Mouse (Mus musculus) hindbrain, embryonic 13.5 days (tissue): ENCODE measurements at regions not wholly inside any gene's neighbourhood (a gene's known extent, or its start where the extent isn't known, plus 50 kb on each side); places are given as distances from the start of the nearest gene placed in this dataset.
"Not testable (repeated sequence)": the region's sequence is repeated elsewhere in the genome, so short reads cannot be mapped to it uniquely, and the experiment has no call there.

Source experiments
- ATAC-seq: fragments of 200-750 bp; cut with Nextera tagmentation; 2 replicates; pipeline ENCODE4 v1.8.0; 2017; ENCODE audit warnings: moderate TSS enrichment; ENCODE audit not compliant: low FRiP score
- H3K27ac ChIP-seq: fragments of 300-500 bp; sonication (generic); 2 replicates; pipeline ENCODE4 v1.5.1; 2015; ENCODE audit warnings: inconsistent platforms, mild to moderate bottlenecking, moderate library complexity
- H3K27me3 ChIP-seq: fragments of 300-500 bp; sonication (generic); 2 replicates; pipeline ENCODE4 v1.6.1; 2015; ENCODE audit warnings: mild to moderate bottlenecking, inconsistent platforms
- H3K36me3 ChIP-seq: fragments of 300-500 bp; sonication (generic); 2 replicates; pipeline ENCODE4 v1.6.1; 2015; ENCODE audit warnings: mild to moderate bottlenecking, inconsistent platforms
- H3K4me1 ChIP-seq: fragments of 300-500 bp; sonication (generic); replicated peaks from 2 replicates; pipeline ENCODE4 v1.6.1; 2015; ENCODE audit warnings: inconsistent platforms
- H3K4me2 ChIP-seq: fragments of 300-500 bp; sonication (generic); 2 replicates; pipeline ENCODE4 v1.6.1; 2015; ENCODE audit warnings: inconsistent platforms, mild to moderate bottlenecking, moderate library complexity
- H3K4me3 ChIP-seq: fragments of 300-500 bp; sonication (generic); 2 replicates; pipeline ENCODE4 v1.5.1; 2015; ENCODE audit warnings: mild to moderate bottlenecking, inconsistent platforms
- H3K9ac ChIP-seq: fragments of 300-500 bp; sonication (generic); 2 replicates; pipeline ENCODE4 v1.6.1; 2015; ENCODE audit warnings: mild to moderate bottlenecking, inconsistent platforms
- H3K9me3 ChIP-seq: fragments of 300-500 bp; sonication (generic); 2 replicates; pipeline ENCODE4 v1.6.1; 2016; ENCODE audit warnings: inconsistent platforms
- WGBS: fragments of 180-500 bp; shearing (Covaris S2); methylation state at CpG from one replicate; pipeline ENCODE4 v1.1.7; 2015; 5-methylcytosine and 5-hydroxymethylcytosine counted together

DNA sequence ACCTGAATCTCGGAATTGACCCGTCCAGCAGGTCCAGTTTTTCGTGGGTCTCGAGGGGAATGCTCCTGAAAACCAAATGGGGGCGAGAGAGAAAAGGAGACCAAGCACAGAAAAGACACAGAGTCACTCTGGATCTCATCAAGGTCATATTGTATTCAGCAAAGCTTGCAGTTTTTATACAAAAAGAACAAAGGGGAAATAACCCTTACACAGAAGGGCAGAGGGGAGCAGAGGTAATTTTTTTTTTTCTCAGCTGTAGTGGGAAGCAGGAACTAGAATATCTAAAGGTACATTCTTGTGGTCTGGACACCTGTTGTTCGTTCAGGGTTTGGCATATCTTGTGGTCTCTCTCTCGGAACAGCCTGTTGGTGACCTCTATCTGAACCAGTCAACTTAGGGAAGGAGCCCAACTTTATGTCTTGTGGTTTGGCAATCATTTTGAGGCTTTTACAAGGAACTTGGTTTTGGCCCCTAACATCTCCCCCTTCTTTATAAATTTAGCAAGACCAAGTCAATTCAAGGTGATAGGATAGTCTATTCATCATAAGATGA lies 1645.9 kb upstream of the Cdh9 start:
- no peaks in the 10 kb centered on the region for H3K27me3 ChIP-seq
- no peak overlapping the region for H3K4me2 ChIP-seq
- ATAC-seq, result no peak
- H3K4me1 ChIP-seq, result no peaks in the 10 kb centered on the region
- H3K4me3 ChIP-seq, result no peak overlapping the region
- no peaks in the 10 kb centered on the region for H3K36me3 ChIP-seq
- peaks cover 15% of the 10 kb centered on the region for H3K9me3 ChIP-seq
- WGBS, result 87% methylated on average over 7 of the region's 7 CpGs
- H3K27ac ChIP-seq, result no peak overlapping the region
- no peak overlapping the region for H3K9ac ChIP-seq

DNA sequence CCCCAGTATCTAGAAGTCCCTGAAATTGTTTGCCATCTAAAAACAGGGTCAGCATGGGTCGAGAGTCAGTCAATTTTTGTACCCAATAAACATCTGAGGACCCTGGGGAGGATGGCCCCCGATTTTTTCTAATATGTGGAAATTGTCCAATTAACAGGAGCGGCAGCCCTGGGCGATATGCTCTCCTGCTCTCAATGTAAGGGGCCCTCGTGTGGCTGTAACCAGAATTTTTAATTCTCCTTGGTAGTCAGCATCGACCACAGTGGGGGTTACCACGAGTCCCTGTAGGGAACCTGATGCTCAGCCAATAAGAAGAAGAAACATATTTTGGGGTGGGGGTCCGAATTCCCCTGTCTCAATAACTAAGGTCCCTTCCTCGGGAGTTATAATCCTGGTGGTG lies 1639.9 kb upstream of the Cdh9 start:
- not testable (repeated sequence) for H3K27ac ChIP-seq, ATAC-seq, H3K9me3 ChIP-seq, H3K4me2 ChIP-seq, H3K4me3 ChIP-seq, H3K4me1 ChIP-seq, H3K36me3 ChIP-seq, H3K27me3 ChIP-seq, H3K9ac ChIP-seq
- WGBS, result 84% methylated on average over 9 of the region's 9 CpGs

DNA sequence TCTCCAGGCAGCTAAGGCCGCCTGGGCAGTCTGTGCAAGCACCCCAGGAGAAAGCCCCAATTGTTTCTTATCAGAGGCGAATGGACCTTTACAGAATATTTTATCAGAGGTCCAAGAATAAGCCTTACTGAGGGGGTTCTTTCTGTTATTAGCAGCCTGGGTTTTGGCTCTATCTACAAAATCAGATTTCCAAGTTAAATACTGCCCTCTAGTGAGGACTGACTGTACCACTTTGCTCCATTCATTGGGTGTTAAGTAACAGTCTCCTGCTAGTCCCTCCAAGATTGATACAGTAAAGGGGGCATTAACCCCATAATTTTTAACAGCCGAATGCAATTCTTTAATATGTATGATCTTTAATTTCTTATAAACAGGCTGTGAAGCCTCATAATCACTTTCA lies 1638.8 kb upstream of the Cdh9 start:
- not testable (repeated sequence) for H3K4me3 ChIP-seq, H3K4me1 ChIP-seq, H3K9me3 ChIP-seq, H3K36me3 ChIP-seq, ATAC-seq, H3K27ac ChIP-seq, H3K9ac ChIP-seq, H3K4me2 ChIP-seq, H3K27me3 ChIP-seq
- 84% methylated on average over 3 of the region's 3 CpGs for WGBS

DNA sequence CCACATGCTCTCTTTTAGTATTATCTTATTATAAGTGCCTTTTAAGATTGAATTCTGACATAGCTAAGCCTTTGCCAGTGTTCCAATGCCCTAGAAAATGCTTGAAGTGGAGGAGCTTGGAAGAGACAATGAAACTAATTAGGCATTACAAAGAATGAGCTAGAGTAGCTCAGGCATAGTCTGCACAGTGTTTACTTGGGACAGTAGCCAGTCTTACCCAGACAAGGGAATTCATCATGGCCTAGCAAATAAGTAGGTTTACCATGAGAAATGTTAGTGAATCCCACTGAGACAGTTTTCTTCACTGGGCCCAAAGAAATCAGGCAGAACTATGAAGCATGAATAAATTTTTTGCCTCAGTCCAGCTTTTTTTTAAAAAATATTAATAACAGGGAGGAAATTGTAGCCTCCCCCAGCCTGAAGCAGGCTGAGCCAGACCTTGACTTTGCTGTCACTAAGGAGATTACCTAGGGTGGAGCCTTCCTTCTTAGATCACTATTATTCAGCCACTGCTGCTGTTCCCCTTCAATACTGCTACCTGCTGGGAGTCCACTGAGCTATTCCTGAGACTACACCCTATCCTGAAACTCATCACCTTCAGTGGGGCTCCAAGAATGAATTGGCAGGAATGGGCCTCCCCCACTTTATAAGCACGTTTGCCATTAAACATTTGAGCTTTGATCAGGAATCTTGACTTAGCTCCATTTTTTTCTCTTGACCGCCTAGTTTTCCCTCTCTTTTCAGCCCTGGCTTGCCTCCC lies 1636.8 kb upstream of the Cdh9 start:
- H3K9ac ChIP-seq, result no peak overlapping the region
- no peak overlapping the region for H3K4me2 ChIP-seq
- no peak for ATAC-seq
- H3K27ac ChIP-seq, result no peak overlapping the region
- H3K4me1 ChIP-seq, result no peaks in the 10 kb centered on the region
- H3K4me3 ChIP-seq, result no peak overlapping the region
- H3K9me3 ChIP-seq, result no peaks in the 10 kb centered on the region
- 81% methylated on average over 2 of the region's 2 CpGs for WGBS
- H3K27me3 ChIP-seq, result no peaks in the 10 kb centered on the region
- no peaks in the 10 kb centered on the region for H3K36me3 ChIP-seq

DNA sequence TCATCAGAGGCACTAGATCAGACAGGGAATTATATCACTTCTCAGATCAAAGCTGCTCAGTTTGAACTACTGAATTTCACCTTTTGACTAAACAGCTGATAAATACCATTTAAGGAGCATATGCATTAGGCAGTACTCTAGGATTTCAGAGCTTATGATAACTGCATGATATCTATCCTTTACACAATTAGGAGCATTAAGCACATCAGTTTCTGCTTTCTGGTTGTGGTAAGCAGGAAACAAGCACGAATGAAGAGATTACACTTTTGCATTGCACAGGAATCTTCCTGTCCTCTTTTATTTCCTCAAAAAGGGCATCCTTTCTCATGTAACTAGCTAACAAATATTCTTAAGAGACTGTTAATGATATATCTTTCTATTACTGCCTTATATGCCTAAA lies 1631.2 kb upstream of the Cdh9 start:
- ATAC-seq, result no peak
- WGBS, result 88% methylated on average over 1 of the region's 1 CpGs
- no peak overlapping the region for H3K27ac ChIP-seq
- H3K4me1 ChIP-seq, result no peaks in the 10 kb centered on the region
- no peaks in the 10 kb centered on the region for H3K27me3 ChIP-seq
- H3K9ac ChIP-seq, result no peak overlapping the region
- H3K4me3 ChIP-seq, result no peak overlapping the region
- no peak overlapping the region for H3K4me2 ChIP-seq
- no peaks in the 10 kb centered on the region for H3K9me3 ChIP-seq
- H3K36me3 ChIP-seq, result no peaks in the 10 kb centered on the region

DNA sequence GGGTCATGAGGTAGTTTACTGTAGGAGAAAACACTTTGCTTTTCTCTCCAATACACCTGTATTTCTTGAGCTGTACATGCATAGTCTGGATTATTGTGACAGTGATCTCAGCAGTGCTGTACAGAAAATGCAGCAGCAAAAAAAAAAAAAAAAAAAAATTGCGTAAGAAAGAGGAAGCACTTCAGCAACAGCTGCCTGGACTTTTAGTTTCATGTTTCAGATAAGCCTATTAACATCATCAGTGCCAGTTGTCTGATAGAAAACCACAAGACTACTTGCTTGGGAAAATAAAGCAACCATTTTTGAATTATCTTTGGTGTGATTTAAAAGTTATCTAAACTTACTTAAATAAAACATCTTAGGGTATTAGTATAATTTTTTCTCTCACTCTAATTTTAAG lies 1626.4 kb upstream of the Cdh9 start:
- Histone ChIP-seq H3K4me1 (no peaks in the 10 kb centered on the region), H3K4me3 (no peak overlapping the region), H3K9ac (no peak overlapping the region), H3K36me3 (no peaks in the 10 kb centered on the region), H3K4me2 (no peak overlapping the region), H3K27me3 (no peaks in the 10 kb centered on the region), H3K9me3 (no peaks in the 10 kb centered on the region), H3K27ac (no peak overlapping the region)
- 89% methylated on average over 1 of the region's 1 CpGs for whole genome bisulfite sequencing
- no peak for ATAC-seq

DNA sequence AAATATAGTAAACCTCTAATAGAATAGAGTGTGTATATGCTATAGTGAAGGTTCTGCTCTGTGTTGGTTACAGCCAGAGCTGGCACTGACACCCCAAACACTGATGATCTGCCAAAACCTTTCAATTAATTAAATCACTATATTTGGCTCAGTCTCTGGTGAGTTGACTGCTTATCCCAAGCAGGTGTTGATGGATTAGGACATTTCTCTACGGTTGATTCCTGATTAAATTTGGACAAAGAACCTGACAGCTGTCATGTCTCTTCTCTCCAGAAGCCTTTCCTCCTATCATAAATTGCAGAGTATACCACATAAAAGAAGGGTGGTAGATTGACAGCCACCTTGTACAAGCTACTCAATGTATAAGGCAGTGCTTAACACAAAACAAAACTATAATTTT lies 1608.4 kb upstream of the Cdh9 start:
- no peaks in the 10 kb centered on the region for H3K36me3 ChIP-seq
- WGBS, result 65% methylated on average over 1 of the region's 1 CpGs
- no peak overlapping the region for H3K27ac ChIP-seq
- H3K4me1 ChIP-seq, result no peaks in the 10 kb centered on the region
- H3K9me3 ChIP-seq, result no peaks in the 10 kb centered on the region
- no peak overlapping the region for H3K9ac ChIP-seq
- peak; percentile 52; the same call in 1 of the 2 replicates for ATAC-seq
- no peak overlapping the region for H3K4me2 ChIP-seq
- no peak overlapping the region for H3K4me3 ChIP-seq
- no peaks in the 10 kb centered on the region for H3K27me3 ChIP-seq

DNA sequence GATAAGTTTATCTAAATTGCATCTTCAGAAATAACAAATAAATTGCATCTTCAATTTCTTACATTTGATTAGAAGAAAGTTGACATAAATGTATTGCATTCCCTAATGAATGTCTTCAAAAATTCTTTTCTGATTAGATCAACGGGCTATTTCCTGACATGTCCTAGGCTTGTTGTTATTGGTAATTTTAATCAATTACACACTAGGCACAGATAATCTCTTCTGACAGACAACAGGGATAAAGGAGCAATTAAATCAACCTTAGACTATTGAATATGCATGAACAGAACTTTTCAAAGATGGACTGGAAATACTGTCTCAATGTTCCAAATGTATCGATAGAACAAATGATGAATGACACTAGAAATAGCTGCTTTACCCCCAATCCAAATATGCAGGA lies 1579.8 kb upstream of the Cdh9 start:
- no peak overlapping the region for H3K27ac ChIP-seq
- no peak for ATAC-seq
- WGBS, result 74% methylated on average over 2 of the region's 2 CpGs

DNA sequence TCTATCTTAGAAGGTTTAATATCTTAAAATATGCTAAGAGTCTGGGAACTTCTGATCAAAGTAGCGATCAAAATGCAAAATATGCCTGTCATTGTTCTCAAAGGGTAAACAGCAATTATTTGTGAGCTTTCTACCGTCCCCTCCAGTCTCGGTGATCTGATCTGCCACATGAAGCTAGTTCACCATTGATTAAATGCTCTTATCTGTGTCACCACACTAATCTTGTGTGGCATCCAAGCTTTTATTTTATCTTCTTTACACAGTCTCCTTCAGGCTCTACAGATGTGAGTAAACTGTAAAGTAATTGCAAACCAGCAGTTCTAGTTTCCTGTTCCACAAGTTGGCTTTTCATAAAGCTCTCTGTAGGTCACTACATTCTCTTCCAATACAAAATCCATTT lies 1573.1 kb upstream of the Cdh9 start:
- WGBS, result 81% methylated on average over 3 of the region's 3 CpGs
- Histone ChIP-seq H3K4me1 (no peaks in the 10 kb centered on the region), H3K9me3 (no peaks in the 10 kb centered on the region), H3K27ac (no peak overlapping the region), H3K4me2 (no peak overlapping the region), H3K4me3 (no peak overlapping the region), H3K36me3 (no peaks in the 10 kb centered on the region), H3K9ac (no peak overlapping the region), H3K27me3 (no peaks in the 10 kb centered on the region)
- no peak for ATAC-seq

More for the DNA sequence above, 1579.8 kb upstream of the Cdh9 start:
- Histone ChIP-seq H3K4me2 (no peak overlapping the region), H3K36me3 (no peaks in the 10 kb centered on the region), H3K9me3 (no peaks in the 10 kb centered on the region), H3K9ac (no peak overlapping the region), H3K27me3 (no peaks in the 10 kb centered on the region), H3K4me1 (no peaks in the 10 kb centered on the region), H3K4me3 (no peak overlapping the region)

DNA sequence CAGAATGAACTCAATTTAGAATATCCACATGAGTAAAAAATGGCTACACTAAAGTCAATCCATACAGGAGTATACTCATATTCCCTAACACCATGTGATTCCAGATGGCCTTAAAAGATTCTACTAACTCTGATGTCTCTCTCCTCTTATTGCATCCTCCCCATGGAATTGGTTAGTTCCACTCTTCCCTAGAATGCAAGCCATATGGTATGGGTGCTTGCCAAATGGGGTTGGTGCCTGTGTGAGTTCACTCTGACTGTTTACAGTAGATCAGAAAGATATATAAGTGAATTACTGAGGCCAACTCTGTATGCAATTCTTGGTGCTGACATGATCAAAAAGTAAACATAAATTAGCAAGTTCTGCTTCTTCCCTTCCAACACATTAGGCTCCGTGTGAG lies 1558.2 kb upstream of the Cdh9 start:
- no peak overlapping the region for H3K4me2 ChIP-seq
- H3K9ac ChIP-seq, result no peak overlapping the region
- no peaks in the 10 kb centered on the region for H3K27me3 ChIP-seq
- 85% methylated on average over 1 of the region's 1 CpGs for WGBS
- H3K9me3 ChIP-seq, result no peaks in the 10 kb centered on the region
- no peaks in the 10 kb centered on the region for H3K4me1 ChIP-seq
- no peak for ATAC-seq
- H3K4me3 ChIP-seq, result no peak overlapping the region
- H3K36me3 ChIP-seq, result no peaks in the 10 kb centered on the region
- no peak overlapping the region for H3K27ac ChIP-seq

DNA sequence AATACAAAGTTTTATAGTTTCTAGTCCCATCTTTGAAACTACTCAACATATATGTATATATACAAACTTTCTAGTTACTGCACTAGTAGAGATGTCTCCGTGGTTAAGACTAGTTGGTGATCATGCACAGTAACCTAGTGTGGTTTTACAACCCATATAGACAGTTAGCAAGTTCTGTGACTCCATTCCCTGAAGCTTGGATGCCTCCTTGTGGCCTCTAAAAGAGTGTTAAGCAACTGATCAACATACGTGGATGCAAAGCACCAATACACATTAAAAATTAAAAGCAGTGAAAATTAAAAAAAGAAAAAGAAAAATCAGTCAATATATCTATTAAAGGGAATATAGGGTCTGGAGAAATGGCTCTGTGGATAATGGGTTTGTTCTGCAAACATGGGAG lies 1508.3 kb upstream of the Cdh9 start:
- no peaks in the 10 kb centered on the region for H3K27me3 ChIP-seq
- H3K4me1 ChIP-seq, result no peaks in the 10 kb centered on the region
- no peaks in the 10 kb centered on the region for H3K9me3 ChIP-seq
- no peaks in the 10 kb centered on the region for H3K36me3 ChIP-seq
- WGBS, result 60% methylated on average over 2 of the region's 2 CpGs
- no peak overlapping the region for H3K4me2 ChIP-seq
- ATAC-seq, result no peak
- no peak overlapping the region for H3K27ac ChIP-seq
- no peak overlapping the region for H3K9ac ChIP-seq
- H3K4me3 ChIP-seq, result no peak overlapping the region

DNA sequence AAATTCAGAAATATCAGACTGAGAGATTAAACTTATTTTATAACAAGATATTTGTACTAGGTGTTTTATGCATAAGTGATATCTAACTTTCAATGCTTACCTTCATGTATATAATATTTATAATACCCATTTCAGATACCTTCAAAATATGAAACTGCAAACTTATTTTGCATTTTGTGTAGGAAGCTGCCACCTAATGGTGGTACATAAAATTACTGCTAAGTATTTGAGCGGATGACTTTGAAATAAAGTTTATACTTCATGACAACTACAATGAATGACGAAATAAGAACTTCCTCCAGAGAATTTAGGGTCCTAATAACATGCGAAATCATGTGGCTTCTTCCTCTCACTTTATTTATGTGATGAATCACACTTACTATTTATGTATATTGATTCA lies 1498.6 kb upstream of the Cdh9 start:
- Histone ChIP-seq H3K27ac (no peak overlapping the region), H3K4me3 (no peak overlapping the region), H3K4me2 (no peak overlapping the region), H3K9me3 (no peaks in the 10 kb centered on the region), H3K36me3 (no peaks in the 10 kb centered on the region), H3K27me3 (no peaks in the 10 kb centered on the region), H3K4me1 (no peaks in the 10 kb centered on the region), H3K9ac (no peak overlapping the region)
- ATAC-seq, result no peak
- 74% methylated on average over 3 of the region's 3 CpGs for WGBS

DNA sequence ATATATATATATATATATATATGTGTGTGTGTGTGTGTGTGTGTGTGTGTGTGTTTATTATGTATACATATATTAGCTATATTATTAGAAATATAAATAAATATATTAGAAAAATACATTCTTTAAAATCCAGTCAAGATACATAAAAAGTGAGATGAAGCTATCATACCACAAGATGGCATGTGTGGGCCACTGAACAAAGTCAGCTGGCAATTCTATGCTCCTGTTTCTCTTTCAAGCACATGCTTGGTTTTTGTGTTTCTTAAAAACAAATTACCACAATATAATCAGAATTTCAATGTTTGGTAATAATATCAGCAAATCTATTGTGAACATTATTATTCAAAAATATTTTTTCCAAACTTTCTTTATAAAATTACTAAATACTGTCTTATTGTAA lies 1490.2 kb upstream of the Cdh9 start:
- Histone ChIP-seq H3K27me3 (no peaks in the 10 kb centered on the region), H3K36me3 (no peaks in the 10 kb centered on the region), H3K9ac (no peak overlapping the region), H3K4me1 (no peaks in the 10 kb centered on the region), H3K4me2 (no peak overlapping the region), H3K27ac (no peak overlapping the region), H3K4me3 (no peak overlapping the region), H3K9me3 (no peaks in the 10 kb centered on the region)
- no peak for ATAC-seq
